Mouse (Mus musculus) lung, embryonic 16.5 days (tissue): ENCODE measurements at regions not wholly inside any gene's neighbourhood (a gene's known extent, or its start where the extent isn't known, plus 50 kb on each side); places are given as distances from the start of the nearest gene placed in this dataset.

Experiments used
- ATAC-seq: fragments of 200-750 bp; cut with Nextera tagmentation; 2 replicates; pipeline ENCODE4 v1.8.0; 2017; ENCODE audit warnings: low read depth, mild to moderate bottlenecking, moderate library complexity
- H3K27ac ChIP-seq: fragments of 300-500 bp; sonication (generic); 2 replicates; pipeline ENCODE4 v1.5.1; 2014; ENCODE audit warnings: mild to moderate bottlenecking, control low read depth, low read length
- H3K27me3 ChIP-seq: fragments of 300-500 bp; sonication (generic); 2 replicates; pipeline ENCODE4 v1.6.1; 2014; ENCODE audit warnings: low read depth, low read length, mixed read lengths; ENCODE audit not compliant: control insufficient read depth, insufficient read depth
- H3K36me3 ChIP-seq: fragments of 300-500 bp; sonication (generic); 2 replicates; pipeline ENCODE4 v1.6.1; 2014; ENCODE audit warnings: low read length; ENCODE audit not compliant: control insufficient read depth, insufficient read depth
- H3K4me1 ChIP-seq: fragments of 300-500 bp; sonication (generic); replicated peaks from 2 replicates; pipeline ENCODE4 v1.6.1; 2014; ENCODE audit warnings: low read length, mixed read lengths; ENCODE audit not compliant: control insufficient read depth, insufficient read depth
- H3K4me2 ChIP-seq: fragments of 300-500 bp; sonication (generic); 2 replicates; pipeline ENCODE4 v1.6.1; 2014; ENCODE audit warnings: low read depth, low read length, control low read depth
- H3K4me3 ChIP-seq: fragments of 300-500 bp; sonication (generic); 2 replicates; pipeline ENCODE4 v1.5.1; 2014; ENCODE audit warnings: mild to moderate bottlenecking, low read length, control low read depth
- H3K9ac ChIP-seq: fragments of 300-500 bp; sonication (generic); 2 replicates; pipeline ENCODE4 v1.6.1; 2014; ENCODE audit warnings: low read length, control low read depth
- H3K9me3 ChIP-seq: fragments of 300-500 bp; sonication (generic); 2 replicates; pipeline ENCODE4 v1.6.1; 2016; ENCODE audit warnings: low read length; ENCODE audit not compliant: control insufficient read depth
- WGBS: fragments of 180-500 bp; shearing (Covaris S2); extraction: QIAGEN DNeasy Blood & Tissue Kit; methylation state at CpG from one replicate; pipeline ENCODE4 v1.1.7; 2014; 5-methylcytosine and 5-hydroxymethylcytosine counted together

- Histone ChIP-seq H3K9ac (no peak overlapping the region), H3K4me1 (no peaks in the 10 kb centered on the region), H3K9me3 (no peaks in the 10 kb centered on the region), H3K36me3 (no peaks in the 10 kb centered on the region), H3K27ac (no peak overlapping the region), H3K4me2 (no peak overlapping the region), H3K27me3 (no peaks in the 10 kb centered on the region), H3K4me3 (no peak overlapping the region)
- WGBS, result 78% methylated on average over 9 of the region's 9 CpGs
- ATAC-seq, result no peak
Measured at GRCm38 (mm10) chr1:159148498-159149187, 83.5 kb upstream of the Cop1 start.

DNA sequence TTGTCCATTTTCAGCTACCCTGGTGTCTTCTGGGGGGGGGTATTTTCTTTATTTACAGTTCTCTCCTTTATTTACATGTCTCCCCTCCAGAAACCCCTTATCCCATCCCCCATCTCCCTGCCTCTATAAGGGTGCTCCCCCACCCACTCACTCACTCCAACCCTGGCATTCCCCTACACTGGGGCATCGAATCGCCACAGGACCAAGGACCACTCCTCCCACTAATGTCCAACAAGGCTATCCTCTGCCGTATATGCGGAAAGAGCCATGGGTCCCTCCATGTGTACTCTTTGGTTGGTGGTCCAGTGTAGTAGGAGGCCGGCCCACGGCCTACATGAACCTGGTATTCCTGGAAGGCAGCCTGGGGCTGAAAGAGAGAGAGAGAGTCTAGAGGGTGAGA, 82.9 kb upstream of the Cop1 start:
- WGBS, result 84% methylated on average over 6 of the region's 6 CpGs
- Histone ChIP-seq H3K9me3 (no peaks in the 10 kb centered on the region), H3K4me1 (no peaks in the 10 kb centered on the region), H3K4me3 (no peak overlapping the region), H3K27ac (no peak overlapping the region), H3K9ac (no peak overlapping the region), H3K4me2 (no peak overlapping the region), H3K27me3 (no peaks in the 10 kb centered on the region), H3K36me3 (no peaks in the 10 kb centered on the region)
- no peak for ATAC-seq

GRCm38 (mm10) chr1:159149721-159150120, 82.4 kb upstream of the Cop1 start:
- Histone ChIP-seq H3K9me3 (no peaks in the 10 kb centered on the region), H3K4me2 (no peak overlapping the region), H3K9ac (no peak overlapping the region), H3K27me3 (no peaks in the 10 kb centered on the region), H3K4me3 (no peak overlapping the region), H3K4me1 (no peaks in the 10 kb centered on the region), H3K36me3 (no peaks in the 10 kb centered on the region), H3K27ac (no peak overlapping the region)
- WGBS, result 44% methylated on average over 4 of the region's 6 CpGs
- no peak for ATAC-seq

DNA sequence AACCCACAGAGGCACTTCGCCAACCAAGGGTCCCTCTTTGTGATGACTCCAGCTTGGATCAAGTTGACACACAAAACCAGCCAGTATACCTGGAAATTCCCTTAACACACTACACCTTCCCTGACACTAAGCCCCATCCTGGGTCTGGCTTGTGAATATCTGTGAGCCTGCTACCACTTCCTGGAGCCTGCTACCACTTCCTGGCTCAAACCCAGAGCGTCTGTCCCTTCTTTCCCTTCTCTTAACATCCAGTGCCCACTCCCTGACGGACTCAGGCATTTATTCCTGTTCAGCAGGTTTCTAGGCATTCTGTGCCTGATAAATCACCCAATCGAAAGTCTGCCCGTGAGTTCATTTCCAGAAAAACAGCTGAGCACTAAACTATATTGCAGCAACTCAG, 81.8 kb upstream of the Cop1 start:
- no peak overlapping the region for H3K27ac ChIP-seq
- no peak overlapping the region for H3K4me3 ChIP-seq
- no peak overlapping the region for H3K9ac ChIP-seq
- H3K4me1 ChIP-seq, result no peaks in the 10 kb centered on the region
- WGBS, result 45% methylated on average over 5 of the region's 5 CpGs
- H3K9me3 ChIP-seq, result no peaks in the 10 kb centered on the region
- ATAC-seq, result no peak
- no peaks in the 10 kb centered on the region for H3K36me3 ChIP-seq
- H3K27me3 ChIP-seq, result no peaks in the 10 kb centered on the region
- H3K4me2 ChIP-seq, result no peak overlapping the region

DNA sequence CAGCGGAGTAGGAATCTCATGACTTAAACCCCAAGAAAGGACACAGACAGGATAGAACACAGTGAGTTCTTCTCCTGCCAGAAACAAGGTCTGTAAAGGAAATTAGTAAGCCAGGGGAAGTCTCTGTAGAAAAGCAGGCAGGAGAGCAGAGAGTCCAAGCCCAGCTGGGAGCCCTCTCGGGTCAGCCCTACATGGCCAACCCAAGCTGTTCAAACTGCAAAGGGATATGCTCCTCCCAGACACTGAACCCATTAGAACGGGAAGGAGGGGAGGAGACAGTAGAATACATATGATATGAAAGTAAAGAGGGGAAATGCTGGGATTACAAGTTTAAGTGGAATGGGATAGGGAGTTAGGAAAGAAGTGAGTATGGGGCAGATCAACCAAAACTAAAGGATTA, 75.7 kb upstream of the Cop1 start:
- 54% methylated on average over 3 of the region's 3 CpGs for WGBS
- peak; percentile 80 for ATAC-seq
- Histone ChIP-seq H3K27ac (no peak overlapping the region), H3K9me3 (no peaks in the 10 kb centered on the region), H3K36me3 (no peaks in the 10 kb centered on the region), H3K9ac (no peak overlapping the region), H3K27me3 (no peaks in the 10 kb centered on the region), H3K4me2 (no peak overlapping the region), H3K4me3 (no peak overlapping the region), H3K4me1 (no peaks in the 10 kb centered on the region; the same call in 1 of the 2 replicates)

DNA sequence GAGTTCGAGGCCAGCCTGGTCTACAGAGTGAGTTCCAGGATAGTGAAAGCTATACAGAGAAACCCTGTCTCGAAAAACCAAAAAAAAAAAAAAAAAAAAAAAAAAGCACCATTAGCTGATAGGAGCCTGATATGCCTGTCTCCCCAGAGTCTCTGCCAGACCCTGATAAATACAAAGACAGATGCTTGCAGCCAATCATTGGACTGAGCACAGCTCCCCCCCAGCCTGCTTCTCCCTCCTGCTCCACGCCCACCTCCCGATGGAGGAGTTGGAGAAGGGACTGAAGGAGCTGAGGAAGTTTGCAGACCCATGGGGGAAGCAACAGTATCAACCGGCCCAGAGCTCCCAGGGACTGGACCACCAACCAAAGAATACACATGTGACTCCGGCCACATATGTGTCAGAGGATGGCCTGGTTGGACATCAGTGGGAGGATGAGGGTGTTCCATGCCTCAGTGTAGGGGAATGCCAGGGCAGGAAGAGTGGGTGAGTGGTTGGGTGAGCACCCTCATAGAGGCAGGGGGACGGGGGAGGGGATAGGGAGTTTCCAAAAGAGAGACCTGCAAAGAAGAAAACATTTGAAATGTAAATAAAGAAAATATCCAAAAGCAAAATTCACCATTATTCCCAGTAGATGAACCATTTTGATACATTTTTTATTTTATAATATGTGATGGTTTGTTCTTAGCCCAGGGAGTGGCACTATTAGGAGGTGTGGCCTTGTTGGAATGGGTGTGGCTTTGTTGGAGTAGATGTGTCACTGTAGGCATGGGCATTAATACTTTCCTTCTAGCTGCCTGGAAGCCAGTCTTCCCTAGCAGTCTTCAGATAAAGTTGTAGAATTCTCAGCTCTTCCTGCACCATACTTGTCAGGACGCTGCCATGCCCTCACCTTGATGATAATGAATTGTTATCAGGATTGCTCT, 71.8 kb upstream of the Cop1 start:
- Histone ChIP-seq H3K4me3 (no peak overlapping the region), H3K4me1 (no peaks in the 10 kb centered on the region; the same call in 1 of the 2 replicates), H3K9me3 (no peaks in the 10 kb centered on the region), H3K9ac (no peak overlapping the region), H3K36me3 (no peaks in the 10 kb centered on the region), H3K27ac (no peak overlapping the region), H3K4me2 (no peak overlapping the region), H3K27me3 (no peaks in the 10 kb centered on the region)
- 70% methylated on average over 8 of the region's 8 CpGs for WGBS
- ATAC-seq, result no peak

- Histone ChIP-seq H3K9ac (no peak overlapping the region), H3K9me3 (no peaks in the 10 kb centered on the region), H3K27ac (peak overlapping the region; percentile 81), H3K4me3 (no peak overlapping the region), H3K4me2 (no peak overlapping the region), H3K27me3 (no peaks in the 10 kb centered on the region), H3K4me1 (no peaks in the 10 kb centered on the region; the same call in 1 of the 2 replicates), H3K36me3 (no peaks in the 10 kb centered on the region)
- ATAC-seq, result peak; percentile 97
- WGBS, result 16% methylated on average over 4 of the region's 4 CpGs
Measured at GRCm38 (mm10) chr1:159163113-159163885, 68.8 kb upstream of the Cop1 start.

GRCm38 (mm10) chr1:159182031-159182430, 50.1 kb upstream of the Cop1 start:
- ATAC-seq, result no peak

More at GRCm38 (mm10) chr1:159182031-159182430, 50.1 kb upstream of the Cop1 start:
- no peak overlapping the region for H3K27ac ChIP-seq
- H3K4me3 ChIP-seq, result no peak overlapping the region
- H3K4me1 ChIP-seq, result no peaks in the 10 kb centered on the region
- H3K36me3 ChIP-seq, result no peaks in the 10 kb centered on the region
- no peaks in the 10 kb centered on the region for H3K27me3 ChIP-seq
- no peaks in the 10 kb centered on the region for H3K9me3 ChIP-seq
- H3K4me2 ChIP-seq, result no peak overlapping the region
- H3K9ac ChIP-seq, result no peak overlapping the region
